Mouse (Mus musculus): ENCODE measurements around the gene Slc36a1.
A peak's percentile ranks its signal among the peaks of the same experiment; 100 is the strongest.

The Slc36a1 gene

DNA sequence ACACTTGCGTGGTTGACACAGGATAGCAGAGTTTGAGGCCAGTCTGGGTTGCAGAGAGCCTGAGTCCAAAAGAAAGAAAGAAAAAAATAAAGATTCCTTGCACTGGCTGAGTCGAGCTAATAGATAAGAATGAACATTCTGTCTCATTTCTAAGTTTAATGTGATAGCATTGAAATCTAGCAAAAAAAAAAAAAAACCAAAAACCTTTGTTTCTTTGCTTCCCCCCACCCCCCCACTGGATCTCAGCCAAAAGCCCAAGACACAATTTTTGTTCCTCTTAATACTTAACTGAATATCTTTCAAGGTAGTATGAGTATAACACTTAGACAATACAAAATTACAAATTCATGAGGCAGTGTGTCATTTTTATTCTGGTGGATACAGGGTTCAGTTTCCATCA is 4.9 kb downstream of the Slc36a1 start:
- DNase-seq (ENCODE audit: low spot score in 2 of 2), result no peak

- peak in 1 of 2 experiments; percentile 16 for DNase-seq (ENCODE audit: low spot score in 2 of 2)
These were observed 5.6 kb downstream of the Slc36a1 start for GRCm38 (mm10) chr11:55209626-55210353.

DNA sequence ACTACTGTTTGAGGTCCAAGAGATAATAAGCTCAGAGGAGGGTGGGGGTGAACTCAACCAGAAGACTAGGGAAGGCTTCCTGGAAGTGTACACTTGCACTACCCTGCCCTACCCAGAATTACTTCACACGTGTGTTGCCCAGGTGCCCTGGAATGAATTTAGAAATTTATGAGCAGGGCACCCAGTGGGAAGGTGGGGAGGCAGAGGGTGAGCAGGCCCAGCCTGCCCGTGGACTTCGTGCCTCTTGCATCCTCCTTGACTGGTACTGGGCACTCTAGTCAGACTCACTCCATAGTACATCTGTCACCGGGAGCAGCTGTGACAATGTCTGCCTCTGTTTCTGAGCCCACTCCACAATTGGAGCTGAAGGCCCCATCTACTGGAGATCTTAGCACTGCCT is 9.4 kb downstream of the Slc36a1 start:
- DNase-seq (ENCODE audit: low spot score in 2 of 2), result no peak

DNA sequence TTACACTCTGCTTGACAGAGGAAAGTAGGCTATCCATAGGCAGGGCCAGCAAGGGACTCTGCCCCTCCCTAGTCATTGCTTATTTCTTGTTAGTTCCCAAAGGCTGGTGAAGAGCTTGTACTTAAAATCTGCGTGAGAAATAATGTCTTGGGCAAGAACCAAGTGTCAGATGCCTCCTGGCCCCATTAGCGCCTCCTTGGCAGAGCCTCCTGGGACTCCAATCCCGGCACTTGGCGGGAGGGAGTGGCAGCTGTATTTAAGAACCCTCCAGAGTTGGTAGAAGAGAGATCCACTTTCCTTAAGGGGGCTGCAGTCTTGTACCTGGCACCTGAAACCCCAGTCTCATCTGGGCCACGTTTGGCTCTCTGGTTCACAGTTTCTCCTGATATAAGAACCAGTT is 10.0 kb downstream of the Slc36a1 start:
- no peak for DNase-seq (ENCODE audit: low spot score in 2 of 2)

DNA sequence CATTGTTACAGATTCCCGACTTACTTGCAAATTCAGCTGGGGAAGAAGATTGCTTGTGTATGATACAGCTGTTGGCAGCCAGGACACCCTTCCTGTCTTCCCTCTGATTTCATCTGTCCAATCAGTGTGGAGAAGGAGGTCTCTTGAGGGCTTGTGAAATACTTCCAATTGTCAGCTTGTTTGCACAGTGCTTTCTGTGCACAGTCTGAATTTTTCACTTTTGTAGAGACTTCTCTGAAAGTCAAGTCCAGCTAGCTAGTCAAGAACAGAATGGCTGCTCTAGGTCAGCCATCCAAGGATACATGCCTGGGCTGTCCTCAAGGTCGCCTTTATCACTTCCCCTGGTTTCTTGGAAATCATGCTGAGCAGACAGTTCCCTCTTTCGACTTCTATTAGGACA is 10.8 kb downstream of the Slc36a1 start:
- no peak for DNase-seq (ENCODE audit: low spot score in 2 of 2)

DNA sequence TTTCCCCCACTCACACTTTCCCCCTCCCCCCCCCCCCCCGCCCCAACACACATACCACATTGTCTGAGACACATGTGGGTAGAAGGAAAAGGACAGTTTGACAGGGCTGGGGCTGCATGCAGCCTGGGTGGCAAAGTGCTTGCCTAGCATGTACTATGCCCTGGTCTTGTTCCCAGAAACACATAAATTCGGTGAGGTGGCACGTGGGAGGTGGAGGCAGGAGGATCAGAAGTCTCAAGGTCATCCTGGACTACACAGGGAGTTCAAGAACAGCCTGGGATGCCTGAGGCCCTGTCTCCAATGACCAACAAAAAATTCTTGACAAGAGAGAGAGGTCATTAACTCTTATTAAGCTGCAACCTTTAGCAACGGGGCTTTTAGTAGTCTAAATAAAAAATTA is 11.9 kb downstream of the Slc36a1 start:
- DNase-seq (ENCODE audit: low spot score in 2 of 2), result no peak

DNA sequence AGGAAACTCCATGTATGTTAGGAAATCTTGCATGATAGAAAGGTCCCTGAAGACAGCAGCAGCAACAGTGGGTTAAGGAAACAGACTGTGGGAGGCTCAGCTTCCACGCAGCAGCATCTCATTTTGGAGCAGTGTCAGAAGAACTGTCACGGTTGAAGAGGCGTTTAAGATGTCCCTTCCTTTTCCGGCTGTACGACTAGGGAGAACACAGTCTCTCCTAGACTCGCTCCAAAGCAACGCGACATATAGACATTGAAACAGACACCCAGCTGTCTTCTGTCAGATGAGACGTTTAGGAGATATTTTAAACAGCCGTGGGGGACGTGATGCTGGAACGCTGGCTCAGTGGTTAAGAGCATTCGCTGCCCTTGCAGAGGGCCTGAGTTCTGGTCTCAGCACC is 12.7 kb downstream of the Slc36a1 start:
- DNase-seq (ENCODE audit: low spot score in 2 of 2), result no peak

GRCm38 (mm10) chr11:55217418-55217817 is 13.3 kb downstream of the Slc36a1 start:
- no peak for DNase-seq (ENCODE audit: low spot score in 2 of 2)

GRCm38 (mm10) chr11:55217880-55218279 is 13.7 kb downstream of the Slc36a1 start:
- DNase-seq (ENCODE audit: low spot score in 2 of 2), result no peak

DNA sequence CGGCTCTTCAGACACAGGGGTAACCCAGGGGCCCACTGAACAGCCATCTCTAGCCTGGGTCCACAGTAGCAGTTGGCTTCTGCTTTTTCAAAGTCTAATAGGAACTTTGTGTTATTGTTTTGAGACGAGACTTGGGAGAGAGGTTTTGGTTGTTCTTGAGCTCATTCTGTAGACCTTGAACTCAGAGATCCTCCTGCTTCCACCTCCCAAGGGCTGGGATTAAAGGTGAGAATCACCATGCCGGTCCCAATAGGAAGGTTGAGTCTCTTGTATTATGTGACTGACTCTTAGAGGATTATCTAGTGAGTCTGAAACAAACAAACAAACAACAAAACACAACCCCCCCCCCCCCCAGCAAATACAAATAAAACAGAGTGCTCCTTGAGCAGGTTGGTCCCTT is 14.3 kb downstream of the Slc36a1 start:
- DNase-seq (ENCODE audit: low spot score in 2 of 2), result no peak

DNA sequence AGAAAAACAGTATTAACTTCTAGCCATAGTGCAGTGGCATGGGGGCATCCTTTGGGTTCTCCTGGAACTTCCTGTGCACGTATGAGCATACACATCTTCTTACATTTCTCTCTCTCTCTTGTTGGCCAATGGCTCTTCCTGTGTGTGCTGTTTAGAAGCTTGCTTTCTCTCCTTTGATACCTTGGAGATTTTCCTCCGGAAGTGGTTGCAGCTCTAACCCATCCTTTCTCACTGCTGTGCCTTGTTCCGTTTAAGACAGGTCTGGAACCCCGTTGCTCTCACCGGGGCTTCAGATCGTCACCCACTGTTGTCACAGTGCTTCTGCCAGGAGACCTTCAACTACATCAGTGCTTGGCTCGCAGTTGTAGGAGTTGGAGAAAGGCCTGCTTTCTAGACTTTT is 17.2 kb downstream of the Slc36a1 start:
- DNase-seq (ENCODE audit: low spot score in 2 of 2), result no peak

- no peak for DNase-seq (ENCODE audit: low spot score in 2 of 2)
These were observed 26.9 kb downstream of the Slc36a1 start for GRCm38 (mm10) chr11:55231034-55231433.

GRCm38 (mm10) chr11:55234288-55234687 is 30.1 kb downstream of the Slc36a1 start:
- no peak for DNase-seq (ENCODE audit: low spot score in 2 of 2)

DNA sequence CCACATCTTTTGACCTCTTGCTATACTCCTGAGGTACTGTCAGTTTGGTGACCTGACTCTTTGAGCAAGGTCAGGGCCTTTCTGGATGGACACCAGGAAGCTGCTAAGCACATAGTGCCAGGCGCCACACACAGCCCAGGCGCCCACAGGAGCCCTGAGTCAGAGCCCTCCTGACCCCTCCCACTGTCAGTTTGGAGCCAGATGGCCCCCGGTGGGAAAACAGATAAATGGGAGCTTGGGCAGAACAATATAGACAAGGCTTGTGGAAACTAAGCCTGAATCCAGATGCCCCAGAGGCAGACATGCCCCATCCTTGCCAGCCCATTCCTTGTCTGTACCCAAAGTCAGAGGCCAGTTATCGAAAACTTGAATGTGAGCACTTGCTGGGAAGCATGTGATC is 30.6 kb downstream of the Slc36a1 start:
- DNase-seq (ENCODE audit: low spot score in 2 of 2), result no peak

DNA sequence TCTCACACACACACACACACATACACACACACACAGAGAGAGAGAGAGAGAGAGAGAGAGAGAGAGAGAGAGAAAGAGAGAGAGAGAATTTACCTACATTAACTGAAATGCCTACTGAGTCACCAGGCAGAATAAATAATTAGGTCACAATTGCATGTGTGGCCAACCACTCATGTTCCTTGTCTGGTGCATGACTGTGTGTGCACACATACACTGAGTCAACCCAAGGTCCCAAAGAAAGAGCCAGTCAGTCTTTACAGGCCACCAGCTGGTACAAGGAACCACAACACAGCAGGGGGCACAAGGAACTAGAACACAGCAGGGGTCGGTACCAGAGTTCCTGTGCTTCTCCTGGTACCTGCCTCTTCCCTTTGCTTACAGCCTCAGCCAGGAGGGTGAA is 32.7 kb downstream of the Slc36a1 start:
- no peak for DNase-seq (ENCODE audit: low spot score in 2 of 2)

GRCm38 (mm10) chr11:55239496-55239895 is 35.3 kb downstream of the Slc36a1 start:
- no peak for DNase-seq (ENCODE audit: low spot score in 2 of 2)

DNA sequence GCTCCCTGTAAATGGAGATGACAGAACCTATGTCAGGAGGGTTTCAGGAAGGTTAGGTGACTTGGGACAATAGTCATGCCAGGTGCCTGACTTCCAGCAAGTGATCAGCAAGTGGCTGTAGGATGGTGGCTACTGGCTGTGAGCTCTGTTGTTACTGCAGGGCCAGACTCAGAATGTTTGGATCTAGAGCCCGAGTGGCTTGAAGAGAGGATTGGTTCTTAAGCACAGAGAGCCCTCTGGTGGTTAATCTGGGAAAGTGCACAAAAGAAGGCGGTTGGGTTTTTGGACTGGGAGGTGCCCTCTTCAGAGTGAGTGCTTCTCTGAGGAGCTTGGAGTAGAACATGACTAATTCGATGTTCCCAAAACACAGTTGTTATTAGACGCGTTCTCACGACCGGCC is 36.4 kb downstream of the Slc36a1 start:
- DNase-seq (ENCODE audit: low spot score in 2 of 2), result peak; percentile 45 to 64

DNA sequence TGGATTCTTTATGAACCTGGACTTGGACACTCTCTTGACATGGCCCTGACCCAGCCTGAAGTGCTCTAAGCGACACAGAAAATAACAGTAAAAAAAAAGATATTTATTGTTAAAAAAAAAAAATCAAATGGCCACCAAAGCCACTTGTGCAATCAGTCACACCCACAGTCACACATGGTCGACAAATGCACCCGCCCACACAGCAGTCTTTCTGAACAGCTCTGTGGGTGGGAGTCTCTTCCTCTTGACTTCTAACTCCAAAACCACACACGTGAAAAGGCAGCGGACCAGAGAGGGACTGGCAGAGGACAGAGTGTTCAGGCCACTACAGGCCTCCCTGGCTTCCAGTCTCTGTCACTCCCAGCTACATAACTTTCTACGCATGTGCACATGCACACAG is 46.4 kb downstream of the Slc36a1 start:
- DNase-seq (ENCODE audit: low spot score in 2 of 2), result peak; percentile 6 to 9

DNA sequence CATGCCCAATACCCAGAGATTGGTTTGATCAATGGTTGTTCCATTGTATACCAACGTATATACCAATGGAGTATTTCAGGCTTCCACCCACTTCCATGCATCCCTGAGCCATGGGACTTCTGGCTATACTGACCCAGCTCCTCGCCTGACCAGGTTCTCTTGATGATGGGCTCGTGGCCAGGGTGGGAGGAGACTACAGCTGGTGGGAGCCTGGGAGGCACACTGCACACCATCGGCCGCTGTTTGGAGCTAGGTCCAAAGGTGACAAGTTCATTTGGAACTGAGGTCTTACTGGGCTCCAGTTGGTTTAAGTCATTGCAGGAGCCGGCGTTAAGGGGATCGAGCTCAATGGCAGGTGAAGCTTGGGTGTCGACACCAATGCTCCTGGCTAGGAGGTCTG is 49.2 kb downstream of the Slc36a1 start:
- no peak for DNase-seq (ENCODE audit: low spot score in 2 of 2)

GRCm38 (mm10) chr11:55261105-55261504 is 57.0 kb downstream of the Slc36a1 start:
- no peak for DNase-seq (ENCODE audit: low spot score in 2 of 2)

GRCm38 (mm10) chr11:55262000-55262399 is 57.9 kb downstream of the Slc36a1 start:
- no peak for DNase-seq (ENCODE audit: low spot score in 2 of 2)

GRCm38 (mm10) chr11:55264318-55264717 is 60.2 kb downstream of the Slc36a1 start:
- DNase-seq (ENCODE audit: low spot score in 2 of 2), result no peak

- no peak for DNase-seq (ENCODE audit: low spot score in 2 of 2)
These were observed 61.5 kb downstream of the Slc36a1 start for GRCm38 (mm10) chr11:55265647-55266046.

DNA sequence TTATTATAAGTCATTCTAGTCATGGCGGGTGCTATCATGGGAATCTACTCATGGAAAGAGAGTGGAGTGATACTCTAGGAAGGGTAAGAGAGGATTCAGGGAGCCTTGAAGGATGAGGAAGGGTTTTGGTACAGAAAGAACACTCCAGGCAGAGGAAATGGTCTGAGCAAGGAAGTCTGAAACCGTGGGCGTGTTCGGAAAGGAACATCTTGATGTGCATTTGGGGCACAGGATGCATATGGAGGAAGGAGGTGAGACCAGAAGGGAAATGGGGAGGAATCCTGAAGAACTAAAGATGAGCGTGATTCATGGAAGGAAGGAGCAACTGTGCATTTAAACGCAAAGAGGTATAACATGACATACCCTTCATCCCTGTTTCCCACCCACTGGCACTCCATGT is 64.4 kb downstream of the Slc36a1 start:
- no peak for DNase-seq (ENCODE audit: low spot score in 2 of 2)

Measured in spleen, postnatal 36 days (tissue).